Mouse (Mus musculus): Measurements from ENCODE around the gene Stom. TPM values are rescaled to one million over a fixed set of nuclear protein-coding genes. Genes with fewer than 3 reads are reported as not detected.
A peak's percentile ranks its signal among the peaks of the same experiment; 100 is the strongest.

Gene Stom
- polyA plus RNA-seq, 1 experiment from 2014 or later = 17.6 TPM

DNA sequence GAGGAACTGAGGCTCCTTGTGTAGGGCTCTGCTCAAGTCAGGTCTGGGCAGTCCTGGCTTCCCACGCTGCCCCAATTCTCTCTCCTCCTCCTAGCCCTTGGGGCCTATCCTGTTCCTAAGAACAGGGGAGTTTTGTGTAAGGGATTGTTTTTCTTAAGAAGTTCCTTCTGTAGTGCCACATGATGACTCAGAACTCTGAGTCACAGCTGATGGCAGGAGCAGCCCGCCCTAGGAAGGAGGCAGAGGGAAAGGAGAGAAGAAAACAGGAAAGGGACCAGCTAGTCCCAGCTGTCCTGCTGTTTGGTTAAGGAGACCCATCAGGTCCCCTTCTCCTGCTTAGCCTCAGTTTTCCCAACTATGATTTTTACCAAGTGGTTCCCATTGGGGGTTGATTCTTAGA, 65.0 kb downstream of the Stom start:
- WGBS = 86% methylated on average over 2 of the region's 2 CpGs
- Histone ChIP-seq H3K9me3 (replicated peaks; ENCODE audit: control insufficient read depth, low read length, poor library complexity, severe bottlenecking) (no peaks in the 10 kb centered on the region), H3K9ac (ENCODE audit: low read depth, low read length) (no peak overlapping the region), H3K36me3 (ENCODE audit: control insufficient read depth, insufficient read depth, low read length) (no peaks in the 10 kb centered on the region), H3K4me3 (ENCODE audit: low read depth, low read length) (no peak overlapping the region), H3K4me2 (ENCODE audit: low read length) (no peak overlapping the region), H3K4me1 (ENCODE audit: control insufficient read depth, insufficient read depth, low read length) (no peaks in the 10 kb centered on the region), H3K27me3 (ENCODE audit: control insufficient read depth, insufficient read depth, low read depth, low read length) (no peaks in the 10 kb centered on the region), H3K27ac (ENCODE audit: low read length) (no peak overlapping the region)
- no peak for ATAC-seq

DNA sequence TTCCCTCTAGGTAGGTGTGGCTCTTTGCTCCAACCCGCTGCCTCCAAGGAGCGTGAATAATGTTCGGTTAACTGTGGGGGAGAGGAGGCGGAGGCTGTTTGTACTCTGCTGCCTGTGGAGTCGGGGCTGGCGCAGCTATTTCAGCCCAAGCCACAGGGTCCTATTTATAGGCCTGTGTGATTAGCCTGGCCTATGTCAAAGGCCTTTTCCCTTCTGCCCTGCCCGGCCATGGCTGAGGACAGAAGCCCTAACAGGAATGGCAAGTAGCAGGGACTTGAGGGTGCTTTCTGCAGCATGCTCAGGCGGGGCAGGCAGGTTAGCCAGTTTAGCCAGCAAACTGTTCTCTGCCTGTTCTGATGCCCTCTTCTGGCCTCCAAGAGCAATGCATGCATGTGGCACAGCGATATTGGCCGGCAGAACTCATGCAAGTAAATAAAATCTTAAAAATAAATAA, 66.2 kb downstream of the Stom start:
- Histone ChIP-seq H3K9ac (ENCODE audit: low read depth, low read length) (no peak overlapping the region), H3K9me3 (replicated peaks; ENCODE audit: control insufficient read depth, low read length, poor library complexity, severe bottlenecking) (no peaks in the 10 kb centered on the region), H3K27ac (ENCODE audit: low read length) (no peak overlapping the region), H3K27me3 (ENCODE audit: control insufficient read depth, insufficient read depth, low read depth, low read length) (no peaks in the 10 kb centered on the region), H3K4me1 (ENCODE audit: control insufficient read depth, insufficient read depth, low read length) (no peaks in the 10 kb centered on the region), H3K4me3 (ENCODE audit: low read depth, low read length) (no peak overlapping the region), H3K4me2 (ENCODE audit: low read length) (no peak overlapping the region), H3K36me3 (ENCODE audit: control insufficient read depth, insufficient read depth, low read length) (no peaks in the 10 kb centered on the region)
- 14% methylated on average over 10 of the region's 10 CpGs for WGBS
- peak; percentile 49 for ATAC-seq

DNA sequence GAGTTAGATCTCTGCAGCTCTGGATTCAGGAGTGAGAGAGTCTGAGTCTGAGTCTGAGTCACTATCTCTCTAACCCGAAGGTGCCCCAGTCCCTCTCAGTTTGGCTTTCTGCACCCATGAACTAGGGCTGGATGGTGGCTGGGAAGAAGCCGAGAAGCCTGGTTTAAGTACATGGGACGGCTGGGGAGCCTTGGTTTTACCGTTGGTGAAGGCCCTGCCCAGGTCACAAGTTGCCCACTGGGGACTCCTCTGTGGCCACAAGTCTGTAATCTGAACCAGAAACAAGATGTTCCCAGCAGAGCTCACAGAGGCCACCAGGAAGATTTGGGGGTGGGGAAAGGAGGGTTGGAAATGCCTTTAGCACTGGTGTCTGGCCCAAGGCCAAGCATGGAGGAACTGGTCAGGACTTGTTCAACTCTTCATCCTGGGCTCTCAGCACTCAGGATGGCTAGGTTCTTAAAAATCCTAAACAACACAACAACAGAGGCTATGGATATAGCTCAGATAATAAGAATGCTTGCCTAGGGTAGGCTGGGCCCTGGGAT, 67.0 kb downstream of the Stom start:
- no peak overlapping the region for H3K4me2 ChIP-seq (ENCODE audit: low read length)
- no peak overlapping the region for H3K4me3 ChIP-seq (ENCODE audit: low read depth, low read length)
- ATAC-seq = no peak
- H3K27me3 ChIP-seq (ENCODE audit: control insufficient read depth, insufficient read depth, low read depth, low read length) = no peaks in the 10 kb centered on the region
- no peak overlapping the region for H3K27ac ChIP-seq (ENCODE audit: low read length)
- 87% methylated on average over 4 of the region's 4 CpGs for WGBS
- H3K36me3 ChIP-seq (ENCODE audit: control insufficient read depth, insufficient read depth, low read length) = no peaks in the 10 kb centered on the region
- H3K9ac ChIP-seq (ENCODE audit: low read depth, low read length) = no peak overlapping the region
- no peaks in the 10 kb centered on the region for H3K9me3 ChIP-seq (replicated peaks; ENCODE audit: control insufficient read depth, low read length, poor library complexity, severe bottlenecking)
- no peaks in the 10 kb centered on the region for H3K4me1 ChIP-seq (ENCODE audit: control insufficient read depth, insufficient read depth, low read length)

DNA sequence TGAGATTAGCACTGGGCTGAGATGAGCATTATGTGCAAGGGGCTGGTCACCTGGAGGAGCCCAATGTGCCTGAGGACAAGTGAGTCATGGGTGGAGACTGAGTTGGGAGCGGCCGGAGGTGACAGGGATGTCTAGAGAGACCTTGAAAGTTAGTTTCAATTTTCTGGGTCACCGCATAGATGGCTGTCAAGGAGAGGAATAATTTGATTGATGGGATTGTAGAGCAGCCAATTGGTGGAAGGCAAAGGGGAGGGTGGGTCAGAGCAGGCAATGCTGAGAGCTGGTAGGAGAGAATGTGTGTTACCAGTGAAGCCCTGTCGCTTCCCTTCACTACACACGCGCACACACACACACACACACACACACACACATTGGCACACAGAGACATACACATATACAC, 67.6 kb downstream of the Stom start:
- H3K4me2 ChIP-seq (ENCODE audit: low read length) = no peak overlapping the region
- 94% methylated on average over 6 of the region's 6 CpGs for WGBS
- no peak overlapping the region for H3K9ac ChIP-seq (ENCODE audit: low read depth, low read length)

DNA sequence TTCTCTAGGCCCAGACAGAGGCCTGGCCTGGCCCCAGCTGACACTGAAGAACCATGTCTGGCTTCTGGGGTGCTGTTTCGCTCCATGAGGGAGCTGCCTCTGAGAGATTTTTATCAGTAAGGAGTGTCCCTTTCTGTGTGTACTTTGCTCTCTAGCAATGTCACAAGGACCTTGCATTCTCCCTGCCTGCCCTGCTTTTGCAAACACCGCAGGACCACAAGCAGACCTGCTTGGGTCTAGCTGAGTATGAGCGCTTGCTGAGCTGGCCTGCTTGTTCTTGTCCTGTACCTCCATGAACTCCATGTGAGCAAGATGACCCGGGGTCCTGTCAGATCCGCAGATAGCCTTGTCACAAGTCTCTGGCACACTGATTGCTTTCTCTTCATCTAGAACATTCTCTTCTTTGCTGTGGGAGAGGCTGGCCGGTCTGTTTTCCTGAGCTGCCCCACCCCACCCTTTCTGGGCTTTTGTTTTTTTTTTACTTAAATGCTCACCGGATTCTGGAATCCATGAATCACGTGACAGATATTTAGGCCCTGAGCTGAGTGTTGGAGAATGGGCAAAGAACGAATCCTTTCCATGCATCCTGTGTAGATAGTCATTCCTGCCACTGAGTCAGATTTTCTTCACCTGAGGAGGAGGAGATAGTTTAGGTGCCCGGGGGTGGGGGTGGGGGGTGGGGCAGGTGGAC, 68.8 kb downstream of the Stom start:
- H3K27me3 ChIP-seq (ENCODE audit: control insufficient read depth, insufficient read depth, low read depth, low read length) = no peaks in the 10 kb centered on the region
- no peak for ATAC-seq
- no peak overlapping the region for H3K27ac ChIP-seq (ENCODE audit: low read length)
- no peak overlapping the region for H3K9ac ChIP-seq (ENCODE audit: low read depth, low read length)
- H3K9me3 ChIP-seq (replicated peaks; ENCODE audit: control insufficient read depth, low read length, poor library complexity, severe bottlenecking) = no peaks in the 10 kb centered on the region
- H3K4me2 ChIP-seq (ENCODE audit: low read length) = no peak overlapping the region
- H3K4me1 ChIP-seq (ENCODE audit: control insufficient read depth, insufficient read depth, low read length) = no peaks in the 10 kb centered on the region
- 84% methylated on average over 10 of the region's 10 CpGs for WGBS
- H3K36me3 ChIP-seq (ENCODE audit: control insufficient read depth, insufficient read depth, low read length) = no peaks in the 10 kb centered on the region
- H3K4me3 ChIP-seq (ENCODE audit: low read depth, low read length) = no peak overlapping the region

More for the DNA sequence above, 67.6 kb downstream of the Stom start:
- H3K4me1 ChIP-seq (ENCODE audit: control insufficient read depth, insufficient read depth, low read length) = no peaks in the 10 kb centered on the region
- no peak for ATAC-seq
- no peaks in the 10 kb centered on the region for H3K36me3 ChIP-seq (ENCODE audit: control insufficient read depth, insufficient read depth, low read length)
- no peak overlapping the region for H3K27ac ChIP-seq (ENCODE audit: low read length)
- H3K4me3 ChIP-seq (ENCODE audit: low read depth, low read length) = no peak overlapping the region
- no peaks in the 10 kb centered on the region for H3K27me3 ChIP-seq (ENCODE audit: control insufficient read depth, insufficient read depth, low read depth, low read length)
- no peaks in the 10 kb centered on the region for H3K9me3 ChIP-seq (replicated peaks; ENCODE audit: control insufficient read depth, low read length, poor library complexity, severe bottlenecking)

DNA sequence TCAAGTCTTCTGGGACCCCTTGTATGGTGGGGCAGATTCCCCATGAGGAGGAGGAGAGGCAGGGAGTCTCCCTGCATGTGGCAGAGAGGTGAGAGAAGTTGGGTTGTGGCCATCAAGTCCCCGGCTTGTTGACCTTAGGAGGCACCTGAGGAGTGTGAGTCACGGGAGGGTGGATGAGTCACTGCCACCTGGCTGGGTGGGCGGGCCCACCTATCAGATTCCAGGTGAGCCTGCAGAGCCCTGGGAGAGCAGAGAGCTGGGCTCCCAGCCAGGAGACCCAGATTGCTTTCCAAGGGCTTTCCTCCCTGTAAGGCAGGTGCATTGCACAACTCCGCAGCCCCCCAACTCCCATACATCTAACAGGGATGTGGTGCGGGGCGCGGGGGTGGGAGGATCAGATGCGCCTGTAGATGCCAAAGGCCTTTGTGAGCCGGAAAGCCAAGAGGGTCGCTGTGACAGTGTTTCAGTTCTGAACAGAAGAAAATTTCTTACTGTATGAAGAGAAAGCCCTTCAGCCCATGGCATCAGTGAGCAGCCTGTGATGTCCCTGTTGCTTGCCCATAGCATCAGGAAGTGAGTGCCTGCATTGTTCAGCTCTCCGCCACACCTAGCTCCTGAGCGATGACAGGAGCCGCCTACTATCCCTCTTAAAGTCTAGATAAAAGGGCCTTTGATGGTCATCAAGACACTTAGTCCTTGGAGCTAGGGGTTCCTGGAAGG, 69.5 kb downstream of the Stom start:
- 83% methylated on average over 13 of the region's 13 CpGs for WGBS
- no peaks in the 10 kb centered on the region for H3K27me3 ChIP-seq (ENCODE audit: control insufficient read depth, insufficient read depth, low read depth, low read length)
- no peak overlapping the region for H3K27ac ChIP-seq (ENCODE audit: low read length)
- no peak overlapping the region for H3K4me2 ChIP-seq (ENCODE audit: low read length)
- ATAC-seq = no peak
- no peak overlapping the region for H3K9ac ChIP-seq (ENCODE audit: low read depth, low read length)
- H3K4me1 ChIP-seq (ENCODE audit: control insufficient read depth, insufficient read depth, low read length) = no peaks in the 10 kb centered on the region
- H3K9me3 ChIP-seq (replicated peaks; ENCODE audit: control insufficient read depth, low read length, poor library complexity, severe bottlenecking) = no peaks in the 10 kb centered on the region
- H3K4me3 ChIP-seq (ENCODE audit: low read depth, low read length) = no peak overlapping the region
- no peaks in the 10 kb centered on the region for H3K36me3 ChIP-seq (ENCODE audit: control insufficient read depth, insufficient read depth, low read length)

DNA sequence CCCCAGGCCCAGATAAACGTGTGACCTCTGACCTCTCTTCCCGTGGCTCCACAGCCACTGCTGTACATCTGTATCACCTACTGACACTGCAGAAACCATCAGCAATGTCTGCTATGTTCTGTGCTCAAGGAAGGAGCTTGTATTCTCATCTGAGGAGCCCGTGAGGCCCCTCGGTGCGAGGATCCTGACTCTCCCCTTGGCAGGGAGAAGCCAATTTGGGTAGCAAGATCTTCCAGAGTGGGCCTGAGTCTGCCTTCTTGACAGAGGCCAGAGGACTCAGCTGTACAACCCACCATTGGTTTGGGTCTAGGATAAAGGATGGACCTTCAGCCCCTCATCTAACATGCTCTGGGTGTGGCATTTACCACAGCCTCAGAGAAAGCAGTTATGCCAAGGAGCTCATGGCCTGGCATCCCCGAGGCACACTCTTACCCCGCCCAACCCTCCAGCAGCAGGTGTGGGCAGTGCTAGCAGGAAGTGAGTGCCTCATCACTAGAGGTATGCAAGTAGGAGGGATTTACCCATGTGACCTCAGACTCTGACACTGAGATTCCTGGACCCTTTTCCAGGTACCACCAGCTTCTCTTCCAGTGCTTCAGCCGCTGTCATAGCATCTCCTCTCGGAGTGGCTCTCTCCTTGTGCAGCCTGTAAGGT, 70.4 kb downstream of the Stom start:
- Histone ChIP-seq H3K4me3 (ENCODE audit: low read depth, low read length) (no peak overlapping the region), H3K27me3 (ENCODE audit: control insufficient read depth, insufficient read depth, low read depth, low read length) (no peaks in the 10 kb centered on the region), H3K4me1 (ENCODE audit: control insufficient read depth, insufficient read depth, low read length) (no peaks in the 10 kb centered on the region), H3K9me3 (replicated peaks; ENCODE audit: control insufficient read depth, low read length, poor library complexity, severe bottlenecking) (no peaks in the 10 kb centered on the region), H3K36me3 (ENCODE audit: control insufficient read depth, insufficient read depth, low read length) (no peaks in the 10 kb centered on the region), H3K27ac (ENCODE audit: low read length) (no peak overlapping the region), H3K9ac (ENCODE audit: low read depth, low read length) (no peak overlapping the region), H3K4me2 (ENCODE audit: low read length) (no peak overlapping the region)
- ATAC-seq = no peak
- WGBS = 72% methylated on average over 9 of the region's 9 CpGs

DNA sequence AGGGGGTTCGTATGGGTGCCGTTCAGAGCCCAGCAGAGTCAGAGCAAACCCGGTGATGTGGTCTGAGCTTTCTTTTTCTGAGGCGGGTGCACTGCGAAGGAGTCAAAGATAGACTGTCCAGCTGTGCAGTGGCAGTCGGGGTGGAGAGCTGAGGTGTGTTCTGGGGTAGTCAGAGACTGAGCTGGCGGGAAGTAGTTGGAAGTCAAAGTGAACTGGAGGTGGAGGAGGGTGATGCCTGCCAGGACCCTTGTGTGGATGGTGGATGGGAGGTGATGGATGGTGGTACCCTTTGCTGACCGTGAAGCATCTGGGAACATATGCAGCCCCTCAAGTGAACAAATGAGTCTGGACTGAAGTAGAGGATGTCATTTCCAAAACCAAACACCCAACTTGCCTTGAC, 71.0 kb downstream of the Stom start:
- Histone ChIP-seq H3K27me3 (ENCODE audit: control insufficient read depth, insufficient read depth, low read depth, low read length) (no peaks in the 10 kb centered on the region), H3K4me2 (ENCODE audit: low read length) (no peak overlapping the region), H3K36me3 (ENCODE audit: control insufficient read depth, insufficient read depth, low read length) (no peaks in the 10 kb centered on the region), H3K9me3 (replicated peaks; ENCODE audit: control insufficient read depth, low read length, poor library complexity, severe bottlenecking) (no peaks in the 10 kb centered on the region), H3K4me3 (ENCODE audit: low read depth, low read length) (no peak overlapping the region), H3K9ac (ENCODE audit: low read depth, low read length) (no peak overlapping the region), H3K4me1 (ENCODE audit: control insufficient read depth, insufficient read depth, low read length) (no peaks in the 10 kb centered on the region), H3K27ac (ENCODE audit: low read length) (no peak overlapping the region)
- 85% methylated on average over 8 of the region's 8 CpGs for WGBS
- no peak for ATAC-seq

DNA sequence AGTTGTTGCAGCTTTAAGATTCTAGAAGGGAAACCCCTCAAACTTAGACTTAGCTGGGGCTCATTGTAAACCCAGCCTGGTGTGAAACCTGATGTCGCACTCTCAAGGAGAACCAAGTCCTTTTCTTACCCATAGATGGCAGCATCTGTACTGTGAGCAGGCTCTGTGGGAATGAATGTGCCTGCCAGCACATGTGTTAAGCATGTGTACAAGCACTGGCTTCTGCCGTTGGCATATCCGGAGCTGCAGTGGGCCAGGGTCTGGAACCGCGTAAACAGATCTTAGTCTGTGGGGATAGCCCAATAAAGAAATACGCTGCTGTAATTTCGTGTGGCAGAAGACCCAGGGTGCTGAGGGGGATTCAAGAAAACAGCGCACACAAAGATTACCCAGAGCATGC, 71.5 kb downstream of the Stom start:
- ATAC-seq = peak; percentile 79
- Histone ChIP-seq H3K36me3 (ENCODE audit: control insufficient read depth, insufficient read depth, low read length) (no peaks in the 10 kb centered on the region), H3K9ac (ENCODE audit: low read depth, low read length) (no peak overlapping the region), H3K27ac (ENCODE audit: low read length) (no peak overlapping the region), H3K9me3 (replicated peaks; ENCODE audit: control insufficient read depth, low read length, poor library complexity, severe bottlenecking) (no peaks in the 10 kb centered on the region), H3K4me3 (ENCODE audit: low read depth, low read length) (no peak overlapping the region), H3K4me2 (ENCODE audit: low read length) (no peak overlapping the region), H3K4me1 (ENCODE audit: control insufficient read depth, insufficient read depth, low read length) (no peaks in the 10 kb centered on the region), H3K27me3 (ENCODE audit: control insufficient read depth, insufficient read depth, low read depth, low read length) (no peaks in the 10 kb centered on the region)
- WGBS = 51% methylated on average over 8 of the region's 8 CpGs

All from midbrain, embryonic 16.5 days (tissue).